Mouse (Mus musculus): ENCODE measurements around the gene Gm20481. TPM values are rescaled to one million over a fixed set of nuclear protein-coding genes. Genes with fewer than 3 reads are reported as not detected.
"Not testable (repeated sequence)": the region's sequence is repeated elsewhere in the genome, so short reads cannot be mapped to it uniquely, and the experiment has no call there.

The Gm20481 gene
- polyA plus RNA-seq, 1 experiment from 2014 or later = not detected

GRCm38 (mm10) chr17:34954831-34955230, 14.9 kb upstream of the Gm20481 start:
- no peak for DNase-seq (ENCODE audit: low spot score)
- Histone ChIP-seq H3K4me3 (no peak overlapping the region), H3K27ac (no peak overlapping the region), H3K9me3 (replicated peaks) (no peaks in the 10 kb centered on the region), H3K36me3 (peaks cover 23% of the 10 kb centered on the region), H3K4me1 (peaks cover 12% of the 10 kb centered on the region), H3K27me3 (ENCODE audit: low read depth, poor library complexity, severe bottlenecking) (peaks cover 26% of the 10 kb centered on the region)
- 60% methylated on average over 4 of the region's 4 CpGs for WGBS

GRCm38 (mm10) chr17:34955884-34956283, 13.8 kb upstream of the Gm20481 start:
- no peaks in the 10 kb centered on the region for H3K9me3 ChIP-seq (replicated peaks)
- 85% methylated on average over 3 of the region's 3 CpGs for WGBS
- no peak overlapping the region for H3K27ac ChIP-seq
- peaks cover 12% of the 10 kb centered on the region for H3K36me3 ChIP-seq
- H3K4me3 ChIP-seq = no peak overlapping the region
- no peak for DNase-seq (ENCODE audit: low spot score)
- H3K4me1 ChIP-seq = peaks cover 10% of the 10 kb centered on the region
- peaks cover 32% of the 10 kb centered on the region for H3K27me3 ChIP-seq (ENCODE audit: low read depth, poor library complexity, severe bottlenecking)

GRCm38 (mm10) chr17:34956340-34956739, 13.4 kb upstream of the Gm20481 start:
- H3K36me3 ChIP-seq = peaks cover 8% of the 10 kb centered on the region
- H3K27me3 ChIP-seq (ENCODE audit: low read depth, poor library complexity, severe bottlenecking) = peaks cover 37% of the 10 kb centered on the region
- peaks cover 9% of the 10 kb centered on the region for H3K4me1 ChIP-seq
- no peak overlapping the region for H3K4me3 ChIP-seq
- DNase-seq (ENCODE audit: low spot score) = no peak
- 75% methylated on average over 1 of the region's 1 CpGs for WGBS
- H3K27ac ChIP-seq = no peak overlapping the region
- H3K9me3 ChIP-seq (replicated peaks) = no peaks in the 10 kb centered on the region

- H3K4me1 ChIP-seq; DNase-seq (ENCODE audit: low spot score); H3K27ac ChIP-seq; H3K36me3 ChIP-seq; H3K4me3 ChIP-seq; H3K9me3 ChIP-seq (replicated peaks): not testable (repeated sequence)
- WGBS = 14% methylated on average over 36 of the region's 40 CpGs
- H3K27me3 ChIP-seq (ENCODE audit: low read depth, poor library complexity, severe bottlenecking) = peaks cover 46% of the 10 kb centered on the region
Observed at GRCm38 (mm10) chr17:34957291-34957690, 12.4 kb upstream of the Gm20481 start.

- peaks cover 51% of the 10 kb centered on the region for H3K27me3 ChIP-seq (ENCODE audit: low read depth, poor library complexity, severe bottlenecking)
Observed at GRCm38 (mm10) chr17:34957966-34958365, 11.7 kb upstream of the Gm20481 start.

GRCm38 (mm10) chr17:34958734-34959129, 11.0 kb upstream of the Gm20481 start:
- H3K27ac ChIP-seq; H3K4me1 ChIP-seq; H3K9me3 ChIP-seq (replicated peaks); H3K36me3 ChIP-seq; DNase-seq (ENCODE audit: low spot score): not testable (repeated sequence)
- WGBS = under 1% methylated on average over 31 of the region's 47 CpGs
- H3K4me3 ChIP-seq = peak overlapping the region; percentile 57
- H3K27me3 ChIP-seq (ENCODE audit: low read depth, poor library complexity, severe bottlenecking) = peaks cover 58% of the 10 kb centered on the region

More at GRCm38 (mm10) chr17:34957966-34958365, 11.7 kb upstream of the Gm20481 start:
- H3K36me3 ChIP-seq; H3K4me1 ChIP-seq; DNase-seq (ENCODE audit: low spot score); H3K27ac ChIP-seq; H3K9me3 ChIP-seq (replicated peaks); H3K4me3 ChIP-seq: not testable (repeated sequence)
- 29% methylated on average over 28 of the region's 40 CpGs for WGBS

GRCm38 (mm10) chr17:34959130-34959778, 10.5 kb upstream of the Gm20481 start, which contains the start of gene Hspa1b:
TSS of gene Hspa1b (minus strand) at chr17:34959238.
- peak; percentile 78 for DNase-seq (ENCODE audit: low spot score)
- WGBS = under 1% methylated on average over 32 of the region's 32 CpGs
- H3K27me3 ChIP-seq (ENCODE audit: low read depth, poor library complexity, severe bottlenecking) = peaks cover 58% of the 10 kb centered on the region

GRCm38 (mm10) chr17:34959881-34960515, 9.7 kb upstream of the Gm20481 start:
- Histone ChIP-seq H3K27ac (peak overlapping the region; percentile 89), H3K4me1 (peaks cover 15% of the 10 kb centered on the region), H3K27me3 (ENCODE audit: low read depth, poor library complexity, severe bottlenecking) (peaks cover 52% of the 10 kb centered on the region), H3K36me3 (no peaks in the 10 kb centered on the region), H3K4me3 (peak overlapping the region; percentile 57), H3K9me3 (replicated peaks) (no peaks in the 10 kb centered on the region)
- DNase-seq (ENCODE audit: low spot score) = no peak
- WGBS = 17% methylated on average over 12 of the region's 12 CpGs

More at GRCm38 (mm10) chr17:34959130-34959778, 10.5 kb upstream of the Gm20481 start, which contains the start of gene Hspa1b:
- not testable (repeated sequence) for H3K9me3 ChIP-seq (replicated peaks); H3K4me1 ChIP-seq; H3K36me3 ChIP-seq
- H3K4me3 ChIP-seq = peak within 1 kb of the TSS; percentile 57
- H3K27ac ChIP-seq = peak within 1 kb of the TSS; percentile 89

- Histone ChIP-seq H3K36me3 (no peaks in the 10 kb centered on the region), H3K4me3 (no peak overlapping the region), H3K27me3 (ENCODE audit: low read depth, poor library complexity, severe bottlenecking) (peaks cover 51% of the 10 kb centered on the region), H3K4me1 (peaks cover 16% of the 10 kb centered on the region), H3K9me3 (replicated peaks) (no peaks in the 10 kb centered on the region), H3K27ac (no peak overlapping the region)
- DNase-seq (ENCODE audit: low spot score) = no peak
Observed at GRCm38 (mm10) chr17:34960702-34961493, 8.8 kb upstream of the Gm20481 start.

- peaks cover 16% of the 10 kb centered on the region for H3K4me1 ChIP-seq
Observed at GRCm38 (mm10) chr17:34962125-34962524, 7.6 kb upstream of the Gm20481 start.

GRCm38 (mm10) chr17:34962841-34963240, 6.9 kb upstream of the Gm20481 start:
- peaks cover 53% of the 10 kb centered on the region for H3K27me3 ChIP-seq (ENCODE audit: low read depth, poor library complexity, severe bottlenecking)
- peaks cover 16% of the 10 kb centered on the region for H3K4me1 ChIP-seq
- no peaks in the 10 kb centered on the region for H3K9me3 ChIP-seq (replicated peaks)
- no peak for DNase-seq (ENCODE audit: low spot score)
- H3K27ac ChIP-seq = no peak overlapping the region
- H3K36me3 ChIP-seq = no peaks in the 10 kb centered on the region
- 60% methylated on average over 1 of the region's 1 CpGs for WGBS
- no peak overlapping the region for H3K4me3 ChIP-seq

More at GRCm38 (mm10) chr17:34962125-34962524, 7.6 kb upstream of the Gm20481 start:
- Histone ChIP-seq H3K4me3 (no peak overlapping the region), H3K9me3 (replicated peaks) (no peaks in the 10 kb centered on the region), H3K27me3 (ENCODE audit: low read depth, poor library complexity, severe bottlenecking) (peaks cover 46% of the 10 kb centered on the region), H3K36me3 (no peaks in the 10 kb centered on the region), H3K27ac (no peak overlapping the region)
- DNase-seq (ENCODE audit: low spot score) = no peak
- 41% methylated on average over 3 of the region's 3 CpGs for WGBS

- Histone ChIP-seq H3K4me1 (peaks cover 15% of the 10 kb centered on the region), H3K36me3 (no peaks in the 10 kb centered on the region), H3K27ac (no peak overlapping the region), H3K4me3 (no peak overlapping the region), H3K9me3 (replicated peaks) (no peaks in the 10 kb centered on the region), H3K27me3 (ENCODE audit: low read depth, poor library complexity, severe bottlenecking) (peaks cover 71% of the 10 kb centered on the region)
- DNase-seq (ENCODE audit: low spot score) = no peak
- 24% methylated on average over 1 of the region's 1 CpGs for WGBS
Observed at GRCm38 (mm10) chr17:34964640-34965049, 5.1 kb upstream of the Gm20481 start.

GRCm38 (mm10) chr17:34965627-34966026, 4.1 kb upstream of the Gm20481 start:
- Histone ChIP-seq H3K4me1 (peaks cover 7% of the 10 kb centered on the region), H3K27ac (no peak overlapping the region), H3K9me3 (replicated peaks) (no peaks in the 10 kb centered on the region), H3K36me3 (no peaks in the 10 kb centered on the region), H3K27me3 (ENCODE audit: low read depth, poor library complexity, severe bottlenecking) (peaks cover 75% of the 10 kb centered on the region), H3K4me3 (no peak overlapping the region)
- DNase-seq (ENCODE audit: low spot score) = no peak
- WGBS = 84% methylated on average over 5 of the region's 5 CpGs
